Mouse (Mus musculus) layer of hippocampus, postnatal 14 days (tissue): ENCODE results near the gene Cacna2d4. TPM values are rescaled to one million over a fixed set of nuclear protein-coding genes. Genes with fewer than 3 reads are reported as not detected.
"Not testable (repeated sequence)": the region's sequence is repeated elsewhere in the genome, so short reads cannot be mapped to it uniquely, and the experiment has no call there.

ENCODE experiments used
- DNase-seq, 2 experiments: peaks; one replicate each; pipeline ENCODE4 v3.0.0; 2021 to 2022; ENCODE audit warnings: low spot score in 2 of 2, mixed read lengths in 1 of 2
- total RNA-seq, 2 experiments: library from RNA; stranded (reverse); gene quantifications; 2 replicates each; pipeline ENCODE4 v1.2.3; 2021

Gene Cacna2d4
- total RNA-seq, 2 experiments from 2014 or later = 0.90 to 1.5 TPM

GRCm38 (mm10) chr6:119337287-119337686 lies 101.0 kb downstream of the Cacna2d4 start:
- DNase-seq = no peak

DNA sequence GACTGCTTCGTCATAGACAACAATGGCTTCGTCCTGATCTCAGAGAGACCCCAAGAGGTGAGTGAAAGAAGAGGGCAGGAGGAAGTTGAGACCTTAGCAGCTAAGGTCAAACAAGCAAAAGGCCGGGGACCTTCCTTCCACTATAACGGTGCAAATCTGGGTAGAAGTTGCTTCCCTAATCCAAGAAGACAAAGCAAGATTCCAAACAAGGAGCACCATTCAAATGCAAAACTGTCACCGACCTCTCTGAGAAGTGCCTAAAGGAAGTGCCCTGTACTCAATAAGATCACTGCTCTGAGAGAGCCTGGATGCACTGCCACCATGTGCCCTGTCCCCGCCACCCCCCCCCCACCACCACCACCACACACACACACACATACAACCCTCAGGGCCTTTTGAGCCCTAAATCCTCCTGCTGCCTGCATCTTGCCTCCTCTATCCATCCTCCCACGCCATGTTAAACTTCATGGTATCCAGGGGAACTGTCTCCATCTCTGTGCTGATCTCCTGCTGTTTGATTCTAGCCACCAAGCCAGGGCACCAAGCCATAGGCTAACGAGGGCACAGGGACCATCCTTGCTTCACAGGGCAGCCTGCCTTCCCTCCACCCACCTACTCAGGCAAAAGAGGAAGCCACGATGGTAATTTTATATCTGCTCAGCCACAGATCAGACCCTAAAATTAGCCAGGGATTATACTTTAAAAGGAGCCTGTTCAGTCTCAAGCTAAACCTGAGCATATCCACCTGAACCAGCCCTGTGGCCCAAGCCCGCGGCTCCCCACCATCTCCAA lies 102.0 kb downstream of the Cacna2d4 start:
- DNase-seq = no peak

DNA sequence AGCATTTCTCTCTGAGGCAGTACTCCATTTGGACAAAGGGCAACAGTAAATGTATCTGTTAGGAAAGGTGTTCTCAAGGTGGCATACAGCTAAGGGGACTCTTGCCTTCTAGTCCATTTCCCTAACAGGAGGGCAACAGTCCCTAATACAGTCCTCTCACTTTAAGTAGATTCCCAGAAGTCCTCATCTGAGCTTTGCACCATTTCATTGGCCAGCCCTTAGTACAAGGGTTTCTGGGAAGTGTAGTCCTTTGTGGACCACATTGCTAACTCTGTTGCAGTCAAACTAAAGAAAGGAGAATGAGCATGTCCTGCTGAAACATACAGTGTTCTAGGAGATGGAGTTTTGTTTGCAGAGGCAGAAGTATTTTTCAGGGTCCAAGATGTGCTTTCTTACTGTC lies 105.1 kb downstream of the Cacna2d4 start:
- DNase-seq = peak in 1 of 2 experiments; percentile 66

- DNase-seq = no peak
Measured at GRCm38 (mm10) chr6:119346257-119346656, 109.9 kb downstream of the Cacna2d4 start.

- no peak for DNase-seq
Measured at GRCm38 (mm10) chr6:119347813-119348212, 111.5 kb downstream of the Cacna2d4 start.

- DNase-seq = peak; percentile 86 to 92
Measured at GRCm38 (mm10) chr6:119348234-119348633, 111.9 kb downstream of the Cacna2d4 start.

- no peak for DNase-seq
Measured at GRCm38 (mm10) chr6:119350703-119351198, 114.4 kb downstream of the Cacna2d4 start.

DNA sequence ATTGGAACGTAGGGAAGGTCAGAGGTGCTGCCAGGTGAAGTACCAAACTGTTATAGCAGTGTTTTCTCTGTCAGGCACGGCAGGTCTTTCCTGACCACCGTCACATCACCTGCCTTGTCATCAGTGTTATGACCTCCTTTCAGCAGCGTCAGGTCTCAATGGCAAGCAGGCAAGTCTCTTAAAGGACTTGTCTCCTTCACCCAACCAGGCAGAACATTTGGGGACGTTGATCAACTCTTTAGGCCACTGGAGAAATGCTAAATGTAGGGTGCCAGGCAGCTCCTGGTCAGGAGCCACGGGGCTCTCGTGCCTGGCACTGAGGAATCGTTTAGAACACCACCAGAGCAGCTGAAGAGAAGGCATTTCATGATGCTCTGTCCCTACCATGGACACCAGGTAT lies 115.3 kb downstream of the Cacna2d4 start:
- no peak for DNase-seq

DNA sequence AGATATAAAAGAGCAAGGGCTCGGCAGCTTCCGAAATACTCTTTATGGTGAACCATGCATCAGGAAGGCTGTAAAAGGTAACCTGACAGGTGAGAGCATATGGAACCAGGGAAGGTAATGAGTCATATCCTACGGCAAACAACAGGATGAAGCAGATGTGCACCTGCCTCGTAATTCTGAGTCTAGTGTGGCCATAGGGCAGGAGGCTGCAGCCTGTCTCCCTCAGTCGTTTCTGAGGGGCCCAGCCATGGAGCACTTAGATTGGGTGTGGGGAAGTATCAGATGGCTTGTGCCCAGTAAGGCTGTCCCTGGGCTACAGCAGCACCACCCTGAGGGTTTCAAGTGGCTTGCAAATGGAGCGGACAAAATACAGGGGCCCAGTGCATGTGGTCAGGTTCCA lies 116.2 kb downstream of the Cacna2d4 start:
- DNase-seq = no peak

- no peak for DNase-seq
Measured at GRCm38 (mm10) chr6:119358020-119358571, 121.8 kb downstream of the Cacna2d4 start.

DNA sequence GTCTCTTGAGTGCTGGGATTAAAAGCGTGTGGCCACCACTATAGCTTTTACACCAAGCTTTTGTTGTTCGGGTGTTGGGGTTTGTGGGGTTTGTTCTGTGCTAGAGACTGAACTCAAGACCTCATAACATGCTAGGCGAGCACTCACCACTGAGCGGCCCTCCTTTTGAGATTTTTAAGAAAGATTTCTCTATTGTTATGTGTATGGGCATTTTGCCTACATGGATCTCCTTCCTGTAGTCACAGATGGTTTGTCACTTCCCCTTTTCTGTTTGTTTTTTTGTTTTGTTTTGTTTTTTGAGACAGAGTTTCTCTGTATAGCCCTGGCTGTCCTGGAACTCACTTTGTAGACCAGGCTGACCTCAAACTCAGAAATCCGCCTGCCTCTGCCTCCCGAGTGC lies 123.9 kb downstream of the Cacna2d4 start:
- DNase-seq = not testable (repeated sequence)

- no peak for DNase-seq
Measured at GRCm38 (mm10) chr6:119360925-119361702, 124.8 kb downstream of the Cacna2d4 start.

DNA sequence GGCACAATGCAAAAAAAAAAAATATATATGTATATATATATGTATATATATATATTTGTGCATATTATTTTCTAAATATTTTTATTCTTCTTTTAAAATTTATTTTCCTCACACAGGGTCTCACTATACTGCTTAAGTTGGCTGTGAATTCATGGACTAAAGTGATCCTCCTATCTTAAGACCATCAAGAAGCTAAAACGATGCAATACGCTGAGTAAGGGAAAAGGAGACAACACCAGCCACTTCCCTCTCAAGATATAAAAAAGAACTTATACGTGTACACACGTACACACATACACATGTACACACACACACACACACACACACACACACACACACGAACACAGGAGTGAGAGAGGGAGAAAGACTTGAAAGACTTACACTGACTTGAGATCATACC lies 127.3 kb downstream of the Cacna2d4 start:
- no peak for DNase-seq

DNA sequence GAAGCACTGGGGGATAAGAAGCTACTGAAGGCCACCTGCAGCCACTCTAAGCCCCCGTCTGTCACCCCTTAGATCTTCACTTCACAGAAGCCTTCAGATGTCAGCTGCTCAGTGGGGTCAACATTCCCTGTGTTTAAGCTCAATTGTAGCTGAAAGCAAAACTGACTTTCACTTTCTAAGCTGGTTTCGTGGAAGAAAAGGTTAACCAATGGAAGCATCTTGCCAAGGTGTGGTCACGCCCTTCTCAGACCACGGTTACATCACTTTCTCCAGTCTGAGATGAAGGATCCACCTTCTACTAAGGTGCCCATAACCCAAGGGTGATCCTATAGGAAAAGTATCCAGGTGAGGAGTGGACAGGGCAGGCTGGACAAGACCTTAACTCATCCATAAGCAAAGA lies 130.5 kb downstream of the Cacna2d4 start:
- DNase-seq = not testable (repeated sequence)

DNA sequence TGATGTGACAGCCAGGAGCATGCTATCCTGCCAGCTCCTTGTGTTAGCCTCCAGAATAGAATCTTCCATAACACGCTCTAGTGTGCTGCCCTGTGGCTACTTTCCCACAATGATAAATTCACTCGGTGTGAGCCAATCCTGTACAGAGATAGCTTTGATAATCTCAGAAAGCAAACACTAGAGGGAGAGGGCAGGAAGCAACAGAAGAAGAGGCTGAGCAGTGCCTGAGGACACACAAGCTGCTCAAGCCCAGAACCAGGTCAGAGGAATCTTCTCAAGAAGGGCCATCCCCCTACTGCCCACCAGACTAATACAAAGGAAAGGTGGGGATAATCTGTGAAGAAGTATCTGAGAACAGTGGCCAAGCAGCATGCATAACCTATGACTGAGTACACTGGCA lies 131.1 kb downstream of the Cacna2d4 start:
- no peak for DNase-seq

DNA sequence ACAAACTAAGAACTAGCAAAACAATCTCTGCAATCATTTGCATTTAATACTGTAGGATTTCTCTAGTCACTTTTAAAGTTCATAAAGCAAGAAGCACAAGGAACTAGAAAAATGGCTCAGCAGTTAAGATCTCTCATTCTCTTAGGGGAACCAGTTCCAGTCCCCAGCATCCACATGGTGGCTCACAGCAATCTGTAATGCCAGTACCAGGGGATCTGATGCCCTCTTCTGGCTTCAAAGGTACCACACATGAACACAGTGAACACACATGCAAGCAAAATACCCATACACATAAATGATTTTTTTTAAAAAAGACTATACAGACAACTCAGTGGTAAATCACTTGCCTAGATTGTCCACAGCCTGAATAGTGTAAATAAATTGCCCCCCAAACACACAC lies 135.3 kb downstream of the Cacna2d4 start:
- no peak for DNase-seq

DNA sequence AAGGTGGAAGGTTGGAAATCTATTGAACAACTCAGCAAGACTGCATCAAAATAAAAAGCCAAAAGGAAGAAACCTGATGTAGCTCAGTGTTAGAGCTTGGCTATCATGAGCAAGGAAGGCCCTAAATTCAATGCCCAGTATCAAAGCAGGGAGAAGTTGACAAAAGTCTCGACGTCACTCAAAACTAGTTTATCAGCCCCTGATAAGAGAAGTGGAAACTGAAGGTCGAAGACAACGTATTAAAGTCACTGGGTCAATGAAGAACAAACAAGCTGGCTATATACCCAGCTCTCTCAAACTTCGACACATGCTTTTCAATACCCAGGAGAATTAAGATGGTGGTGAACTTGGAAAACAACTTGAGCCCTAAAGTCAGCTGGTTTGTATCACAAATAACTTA lies 135.9 kb downstream of the Cacna2d4 start:
- no peak for DNase-seq

- DNase-seq = no peak
Measured at GRCm38 (mm10) chr6:119373000-119373705, 136.8 kb downstream of the Cacna2d4 start.

DNA sequence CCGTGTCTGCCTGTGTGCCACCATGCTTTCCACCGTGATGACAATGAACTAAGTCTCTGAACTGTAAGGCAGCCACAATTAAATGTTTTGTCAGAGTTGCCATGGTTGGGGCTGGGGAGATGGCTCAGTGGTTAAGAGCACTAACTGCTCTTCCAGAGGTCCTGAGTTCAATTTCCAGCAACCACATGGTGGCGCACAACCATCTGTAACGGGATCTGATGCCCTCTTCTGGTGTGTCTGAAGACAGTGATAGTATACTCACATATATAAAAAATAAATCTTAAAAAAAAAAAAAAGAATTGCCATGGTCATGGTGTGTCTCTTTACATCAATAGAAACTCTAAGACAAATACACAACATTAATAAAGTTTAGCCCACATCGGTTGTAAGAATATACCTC lies 138.7 kb downstream of the Cacna2d4 start:
- no peak for DNase-seq

GRCm38 (mm10) chr6:119377613-119378012 lies 141.3 kb downstream of the Cacna2d4 start:
- DNase-seq = no peak

- no peak for DNase-seq
Measured at GRCm38 (mm10) chr6:119378631-119379030, 142.3 kb downstream of the Cacna2d4 start.
